Mouse (Mus musculus): ENCODE measurements around the gene Zfp335.

GRCm38 (mm10) chr2:164899723-164900459 lies 11.7 kb downstream of the Zfp335 start:
- TF ChIP-seq GATA1 (IDR thresholded peaks at IDR 0.05; ENCODE audit: borderline replicate concordance, low read length) (no peak), FLI1 (IDR thresholded peaks at IDR 0.05; ENCODE audit: low read length) (no peak)
